Mouse (Mus musculus) embryonic facial prominence, embryonic 11.5 days (tissue): ENCODE results near the gene Shc4. TPM values are rescaled to one million over a fixed set of nuclear protein-coding genes. Genes with fewer than 3 reads are reported as not detected.

Experiments used
- ATAC-seq: fragments of 200-750 bp; cut with Nextera tagmentation; replicated peaks from 2 replicates; pipeline ENCODE4 v1.8.0; 2017; ENCODE audit warnings: low read depth; ENCODE audit not compliant: insufficient number of reproducible peaks, low FRiP score, low TSS enrichment
- DNase-seq: peaks from one replicate; pipeline ENCODE4 v3.0.0-alpha.2; 2015; ENCODE audit warnings: low spot score
- H3K27ac ChIP-seq: fragments of 300-500 bp; sonication (generic); replicated peaks from 2 replicates; pipeline ENCODE4 v1.5.1; 2014; ENCODE audit warnings: mild to moderate bottlenecking, low read depth, low read length, control low read depth
- H3K27me3 ChIP-seq: fragments of 300-500 bp; sonication (generic); 2 replicates; pipeline ENCODE4 v1.6.1; 2014; ENCODE audit warnings: mild to moderate bottlenecking, low read length, moderate library complexity, mixed read lengths; ENCODE audit not compliant: control insufficient read depth, insufficient read depth
- H3K36me3 ChIP-seq: fragments of 300-500 bp; sonication (generic); replicated peaks from 2 replicates; pipeline ENCODE4 v1.6.1; 2014; ENCODE audit warnings: low read depth, mild to moderate bottlenecking, low read length, moderate library complexity, mixed read lengths; ENCODE audit not compliant: control insufficient read depth, insufficient read depth
- H3K4me1 ChIP-seq: fragments of 300-500 bp; sonication (generic); 2 replicates; pipeline ENCODE4 v1.6.1; 2014; ENCODE audit warnings: low read length, mixed read lengths; ENCODE audit not compliant: control insufficient read depth, insufficient read depth
- H3K4me2 ChIP-seq: fragments of 300-500 bp; sonication (generic); 2 replicates; pipeline ENCODE4 v1.6.1; 2014; ENCODE audit warnings: low read depth, mild to moderate bottlenecking, control low read depth, low read length, moderate library complexity
- H3K4me3 ChIP-seq: fragments of 300-500 bp; sonication (generic); 2 replicates; pipeline ENCODE4 v1.5.1; 2014; ENCODE audit warnings: low read depth, low read length, control low read depth
- H3K9ac ChIP-seq: fragments of 300-500 bp; sonication (generic); replicated peaks from 2 replicates; pipeline ENCODE4 v1.6.1; 2014; ENCODE audit warnings: mild to moderate bottlenecking, control low read depth, low read length
- H3K9me3 ChIP-seq: fragments of 300-500 bp; sonication (generic); replicated peaks from 2 replicates; pipeline ENCODE4 v1.6.1; 2016; ENCODE audit warnings: mild to moderate bottlenecking, low read length, inconsistent platforms, mixed read lengths; ENCODE audit not compliant: control insufficient read depth
- WGBS: fragments of 180-500 bp; shearing (Covaris S2); extraction: QIAGEN DNeasy Blood & Tissue Kit; methylation state at CpG from one replicate; pipeline ENCODE4 v1.1.7; 2014; 5-methylcytosine and 5-hydroxymethylcytosine counted together
- polyA plus RNA-seq: library from polyadenylated mRNA; unstranded; fragments of >200 nt; fragmentation: Nextera tagmentation; extraction: Ambion mirVana; gene quantifications from 2 replicates; pipeline ENCODE4 v1.2.1, GENCODE M21; 2014

Gene Shc4
- polyA plus RNA-seq, 1 experiment from 2014 or later: 1.3 TPM

GRCm38 (mm10) chr2:125589287-125589686, 134.7 kb downstream of the Shc4 start:
- Histone ChIP-seq H3K4me3 (no peak overlapping the region), H3K36me3 (peaks cover 10% of the 10 kb centered on the region), H3K9ac (no peak overlapping the region), H3K27ac (no peak overlapping the region), H3K9me3 (no peaks in the 10 kb centered on the region), H3K27me3 (no peaks in the 10 kb centered on the region), H3K4me2 (no peak overlapping the region), H3K4me1 (no peaks in the 10 kb centered on the region)
- no peak for DNase-seq
- no peak for ATAC-seq
- 91% methylated on average over 12 of the region's 12 CpGs for WGBS

DNA sequence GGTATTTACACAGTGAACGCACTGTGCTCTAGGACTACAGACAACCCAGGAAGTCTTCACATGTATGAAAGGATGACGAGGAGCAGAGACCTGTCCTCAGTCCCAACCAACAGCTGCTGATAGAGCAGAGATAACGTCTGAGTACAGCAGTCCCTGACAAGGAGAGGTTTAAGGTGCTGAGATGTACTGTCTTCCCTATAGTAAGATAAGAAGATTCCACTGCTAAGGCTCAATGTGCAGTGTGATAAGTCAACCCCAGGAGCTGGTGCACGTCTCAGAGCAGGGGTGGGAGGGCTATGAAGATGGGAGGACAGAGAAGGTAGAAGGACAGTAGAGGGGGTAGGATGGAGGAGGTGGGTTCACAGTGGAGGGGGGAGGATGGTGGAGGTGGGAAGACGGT, 142.9 kb downstream of the Shc4 start:
- no peak overlapping the region for H3K9ac ChIP-seq
- H3K27ac ChIP-seq: no peak overlapping the region
- H3K27me3 ChIP-seq: no peaks in the 10 kb centered on the region
- ATAC-seq (no peak), DNase-seq (no peak)
- no peaks in the 10 kb centered on the region for H3K9me3 ChIP-seq
- H3K4me1 ChIP-seq: no peaks in the 10 kb centered on the region
- H3K4me3 ChIP-seq: no peak overlapping the region
- no peak overlapping the region for H3K4me2 ChIP-seq
- H3K36me3 ChIP-seq: peaks cover 5% of the 10 kb centered on the region
- 85% methylated on average over 5 of the region's 5 CpGs for WGBS

- Histone ChIP-seq H3K9ac (no peak overlapping the region), H3K4me1 (no peaks in the 10 kb centered on the region), H3K9me3 (no peaks in the 10 kb centered on the region), H3K4me3 (no peak overlapping the region), H3K27me3 (no peaks in the 10 kb centered on the region), H3K27ac (no peak overlapping the region), H3K36me3 (peaks cover 6% of the 10 kb centered on the region), H3K4me2 (no peak overlapping the region)
- WGBS: 80% methylated on average over 4 of the region's 4 CpGs
- DNase-seq: no peak
- ATAC-seq: no peak
These were observed 146.3 kb downstream of the Shc4 start for GRCm38 (mm10) chr2:125577670-125578069.

Other genes with a start within 250 kb of the Shc4 start
- gene Gm9913, start 219.1 kb downstream of the Shc4 start, polyA plus RNA-seq: 0.13 and 0.29 TPM in 2 replicates
- gene Fbn1, start 216.2 kb downstream of the Shc4 start, polyA plus RNA-seq: 14.1 and 15.2 TPM in 2 replicates
- gene Cep152, start 99.0 kb downstream of the Shc4 start, polyA plus RNA-seq: 8.6 and 8.7 TPM in 2 replicates
- gene Eid1, start 51.1 kb downstream of the Shc4 start, polyA plus RNA-seq: 332 and 336 TPM in 2 replicates
- gene Secisbp2l, start 58.7 kb upstream of the Shc4 start, polyA plus RNA-seq: 23.1 TPM in 2 replicates
- gene Galk2, start 135.0 kb upstream of the Shc4 start, polyA plus RNA-seq: 37.3 and 38.8 TPM in 2 replicates
- 126 and 144 TPM in 2 replicates for gene Cops2, start 135.0 kb upstream of the Shc4 start, polyA plus RNA-seq